In genomic region chr10:59953564-59954039, GRCm38 (mm10) we compare ENCODE assay signal across 10 mouse cellular contexts. TPM values are rescaled to one million over a fixed set of nuclear protein-coding genes. Genes with fewer than 3 reads are reported as not detected.
DNase-seq lines count a peak whose midpoint lies in the region; ATAC-seq and TF ChIP-seq lines count a peak whose summit lies in the region.
"Had no signal": no experiment of that assay in that cellular context is flagged by ENCODE, and none has a peak within 500 bp of the region (broad histone marks: within the 10 kb centered on the region; RNA-seq: fewer than 3 reads in every experiment).

No protein-coding gene starts in this region.

- H3K9me3 ChIP-seq in intestine, postnatal 0 days (ENCODE audit: control insufficient read depth): no peaks in the 10 kb centered on the region
- no peaks in the 10 kb centered on the region for H3K9me3 ChIP-seq in intestine, embryonic 16.5 days (ENCODE audit: control insufficient read depth, low read length)
- H3K9me3 ChIP-seq in ES-E14 (ENCODE audit: control insufficient read depth, insufficient read depth, low read depth, low read length): no peaks in the 10 kb centered on the region
- H3K9me3 ChIP-seq: lung, embryonic 15.5 days had no signal

- no peak overlapping the region for H3K4me3 ChIP-seq in intestine, postnatal 0 days (ENCODE audit: low read depth, low read length)
- no peak overlapping the region for H3K4me3 ChIP-seq in intestine, embryonic 16.5 days (ENCODE audit: low read length)
- no peak overlapping the region for H3K4me3 ChIP-seq in ES-E14 (ENCODE audit: insufficient read depth in 1 of 2, low read depth in 1 of 2, low read length in 2 of 2, poor library complexity in 1 of 2, severe bottlenecking in 1 of 2)
- H3K4me3 ChIP-seq: erythroblast, embryonic 14.5 days had no signal

- H3K4me1 ChIP-seq in intestine, postnatal 0 days (replicated peaks; ENCODE audit: control insufficient read depth, insufficient read depth, low read length): 0 out of 2 replicates have a peak, but pooled peaks cover 1% of the 10 kb centered on the region
- H3K4me1 ChIP-seq in intestine, embryonic 16.5 days (ENCODE audit: control insufficient read depth, insufficient read depth, low read length): peaks cover 38% of the 10 kb centered on the region
- peaks cover 4 to 17% of the 10 kb centered on the region in 2 experiments; a peak in 3 of 4 replicates for H3K4me1 ChIP-seq in ES-E14 (ENCODE audit: control insufficient read depth in 2 of 2, insufficient read depth in 2 of 2, low read length in 2 of 2, poor library complexity in 1 of 2)

- TF ChIP-seq CTCF in intestine, postnatal 0 days (IDR thresholded peaks at IDR 0.05; ENCODE audit: low read depth): no peak

- WGBS in intestine, postnatal 0 days: 35% methylated on average over 7 of the region's 7 CpGs
- 28% methylated on average over 7 of the region's 7 CpGs for WGBS in intestine, embryonic 16.5 days

- peak; percentile 71 for DNase-seq in CD4-positive helper T cell, adult 2 months (ENCODE audit: low read depth, low spot score)
- no peak for DNase-seq in ES-E14 (ENCODE audit: low read depth, low spot score)
- DNase-seq in induced T-regulatory cell, adult 2 months (ENCODE audit: low read depth): peak; percentile 71
- DNase-seq in testis, postnatal 10 days (ENCODE audit: low spot score): no peak
- no peak for DNase-seq in lung, postnatal 10 days
- DNase-seq in urinary bladder, adult 2 months (ENCODE audit: low spot score): no peak

- no peak overlapping the region for H3K27ac ChIP-seq in intestine, postnatal 0 days (ENCODE audit: low read depth, low read length)
- H3K27ac ChIP-seq in intestine, embryonic 16.5 days (ENCODE audit: low read length): no peak overlapping the region
- H3K27ac ChIP-seq in ES-E14 (ENCODE audit: insufficient read depth, low read depth, low read length, poor library complexity, severe bottlenecking): no peak overlapping the region
- H3K27ac ChIP-seq: lung, embryonic 15.5 days had no signal

- no peak overlapping the region for H3K4me2 ChIP-seq in intestine, postnatal 0 days (replicated peaks; ENCODE audit: low read depth)
- no peak overlapping the region for H3K4me2 ChIP-seq in intestine, embryonic 16.5 days (ENCODE audit: low read depth, low read length)

- H3K9ac ChIP-seq in intestine, postnatal 0 days (ENCODE audit: low read depth, low read length): 0 out of 2 replicates have a peak overlapping the region, but pooled peaks have one; percentile 13
- H3K9ac ChIP-seq in intestine, embryonic 16.5 days (ENCODE audit: low read depth, low read length): no peak overlapping the region
- H3K9ac ChIP-seq in ES-E14 (ENCODE audit: insufficient read depth, low read depth, low read length, poor library complexity, severe bottlenecking): no peak overlapping the region
- H3K9ac ChIP-seq: lung, embryonic 15.5 days had no signal

- peaks cover 9% of the 10 kb centered on the region; the same call in 1 of the 2 replicates for H3K36me3 ChIP-seq in intestine, postnatal 0 days (ENCODE audit: control insufficient read depth, insufficient read depth)
- H3K36me3 ChIP-seq in intestine, embryonic 16.5 days (ENCODE audit: control insufficient read depth, insufficient read depth, low read length): no peaks in the 10 kb centered on the region
- peaks cover 12% of the 10 kb centered on the region for H3K36me3 ChIP-seq in ES-E14 (ENCODE audit: control insufficient read depth, insufficient read depth, low read length, poor library complexity, severe bottlenecking)

- in situ Hi-C loops in ES-E14 (cut with MboI; ENCODE audit: low sequenced_read_pairs in 2 of 2, unreplicated experiment in 2 of 2): no loop called here

- ATAC-seq in intestine, postnatal 0 days: no peak
- no peak for ATAC-seq in intestine, embryonic 16.5 days

- no peaks in the 10 kb centered on the region for H3K27me3 ChIP-seq in intestine, postnatal 0 days (replicated peaks; ENCODE audit: control insufficient read depth, insufficient read depth, low read length)
- H3K27me3 ChIP-seq in intestine, embryonic 16.5 days (replicated peaks; ENCODE audit: control insufficient read depth, insufficient read depth, low read length): no peaks in the 10 kb centered on the region

TF ChIP-seq in ES-E14, 5 proteins besides CTCF, POLR2A, EP300 and RAD21:
- TF ChIP-seq ZC3H11A (IDR thresholded peaks at IDR 0.05; ENCODE audit: borderline replicate concordance, low read depth, low read length): no peak
- TF ChIP-seq HCFC1 (IDR thresholded peaks at IDR 0.05; ENCODE audit: borderline replicate concordance, insufficient read depth, low read length): no peak
- no peak for TF ChIP-seq MAFK (IDR thresholded peaks at IDR 0.05; ENCODE audit: insufficient read depth, low read depth, low read length)
- no peak for TF ChIP-seq CHD2 (IDR thresholded peaks at IDR 0.05; ENCODE audit: low read depth, low read length)
- 0 out of 2 replicates have a peak, but pooled peaks have one; percentile 19 for TF ChIP-seq ZNF384 (IDR thresholded peaks at IDR 0.05; ENCODE audit: low read depth, low read length)

RNA-seq across cellular contexts. Expression of gene Ddit4, which starts 2.0 kb away (rescaled TPM):
- polyA plus RNA-seq in intestine, postnatal 0 days (2015; fragmentation: Nextera tagmentation; extraction: Ambion mirVana): 11.5 and 17.8 TPM in 2 replicates
- 28.6 and 33.1 TPM in 2 replicates for polyA plus RNA-seq in intestine, embryonic 16.5 days (2015; fragmentation: Nextera tagmentation; extraction: Ambion mirVana)
- total RNA-seq in ES-E14 (2012; rRNA removed): 33.9 and 42.1 TPM in 2 replicates
- 20.6 and 30.7 TPM in 2 replicates for polyA plus RNA-seq in urinary bladder, adult 2 months (2012; rRNA removed)

RNA-seq across cellular contexts. Expression of gene Ascc1, which starts 49.0 kb away (rescaled TPM):
- polyA plus RNA-seq in intestine, postnatal 0 days (2015; fragmentation: Nextera tagmentation; extraction: Ambion mirVana): 28.7 TPM in 2 replicates
- 47.2 and 47.3 TPM in 2 replicates for polyA plus RNA-seq in intestine, embryonic 16.5 days (2015; fragmentation: Nextera tagmentation; extraction: Ambion mirVana)
- 16.3 and 18.8 TPM in 2 replicates for total RNA-seq in ES-E14 (2012; rRNA removed)
- 36.2 and 39.2 TPM in 2 replicates for polyA plus RNA-seq in urinary bladder, adult 2 months (2012; rRNA removed)

RNA-seq across cellular contexts. Expression of gene Anapc16, which starts 49.3 kb away (rescaled TPM):
- polyA plus RNA-seq in intestine, postnatal 0 days (2015; fragmentation: Nextera tagmentation; extraction: Ambion mirVana): 98.4 and 100 TPM in 2 replicates
- polyA plus RNA-seq in intestine, embryonic 16.5 days (2015; fragmentation: Nextera tagmentation; extraction: Ambion mirVana): 94.0 and 97.8 TPM in 2 replicates
- 47.8 and 54.5 TPM in 2 replicates for total RNA-seq in ES-E14 (2012; rRNA removed)
- 91.8 and 93.0 TPM in 2 replicates for polyA plus RNA-seq in urinary bladder, adult 2 months (2012; rRNA removed)

Comparison
In these comparisons a context has a peak if more than half of its experiments do, and no peak if none do; other contexts are left out.
1. DNase-seq: peak in CD4-positive helper T cell, adult 2 months (single experiment) and induced T-regulatory cell, adult 2 months (single experiment); none in ES-E14 (single experiment), testis, postnatal 10 days (single experiment), lung, postnatal 10 days (single experiment) and urinary bladder, adult 2 months (single experiment).